Mouse (Mus musculus) adrenal gland, postnatal 14 days (tissue): ENCODE measurements around the gene Olfr979. TPM values are rescaled to one million over a fixed set of nuclear protein-coding genes. Genes with fewer than 3 reads are reported as not detected.
"Not testable (repeated sequence)": the region's sequence is repeated elsewhere in the genome, so short reads cannot be mapped to it uniquely, and the experiment has no call there.

Experiments used
- DNase-seq: peaks from one replicate; pipeline ENCODE4 v3.0.0; 2021; ENCODE audit warnings: mixed read lengths
- long read RNA-seq, 2 experiments: library from polyadenylated mRNA; stranded (forward); transcript quantifications; one replicate each; pipeline ENCODE4 v2.0.0; 2021
- total RNA-seq: library from RNA; stranded (reverse); gene quantifications from 2 replicates; pipeline ENCODE4 v1.2.3, GENCODE M21; 2021

Gene Olfr979
- total RNA-seq, result not detected in 2 replicates
- long read RNA-seq, experiment 1, result 0 reads
- long read RNA-seq, experiment 2, result 0 reads

DNA sequence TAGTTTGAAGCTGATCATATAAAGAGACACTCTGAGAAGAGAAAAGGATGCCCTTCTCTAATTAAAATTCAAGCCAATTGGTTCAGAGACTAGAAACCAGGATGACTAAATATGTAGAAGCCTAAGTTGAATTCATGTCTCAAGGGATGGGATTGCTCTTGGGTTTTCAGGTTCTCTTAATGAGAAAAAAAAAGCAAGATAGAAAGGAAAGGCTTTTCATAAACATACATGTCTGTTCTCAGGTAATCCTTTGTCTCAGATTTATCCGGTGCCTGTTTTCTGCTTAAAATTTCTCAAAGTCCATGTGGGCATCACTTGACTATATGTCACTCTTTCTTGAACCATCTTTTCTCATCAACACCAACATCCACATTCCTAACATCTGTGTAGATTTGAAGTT is at the start of gene Olfr979:
Olfr979 (minus strand) TSS at position 101 of the 400 bp plus-strand sequence.
- no peak for DNase-seq

- no peak for DNase-seq
These were observed 46.9 kb upstream of the Olfr979 start for GRCm38 (mm10) chr9:40050138-40050537.

DNA sequence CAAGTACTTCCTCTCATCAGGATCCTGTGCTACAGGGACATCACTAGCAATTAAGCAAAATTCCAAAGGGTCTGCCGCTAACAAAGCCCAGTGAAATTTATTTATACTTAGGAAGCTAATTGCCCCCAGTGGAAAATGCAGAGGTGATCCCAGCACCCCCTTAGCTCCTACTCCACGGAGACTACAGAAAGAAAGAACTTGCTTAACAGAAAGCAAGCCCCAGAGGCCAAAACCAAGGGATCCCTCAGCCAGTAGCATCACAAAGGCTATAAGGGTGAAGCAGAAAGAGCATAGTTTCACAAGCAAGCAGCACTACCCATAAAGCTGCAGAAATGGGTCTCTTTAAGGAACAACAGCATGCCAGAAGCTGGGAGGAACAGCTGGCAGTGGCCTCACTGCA is 17.9 kb upstream of the Olfr979 start, which contains the start of gene Olfr981:
Olfr981 (plus strand) TSS at position 301 of the 400 bp plus-strand sequence.
- no peak for DNase-seq

- DNase-seq, result no peak
These were observed 6.2 kb upstream of the Olfr979 start, which contains the start of gene Olfr980 for GRCm38 (mm10) chr9:40009482-40009881. TSS of gene Olfr980 (minus strand) at chr9:40009582.

DNA sequence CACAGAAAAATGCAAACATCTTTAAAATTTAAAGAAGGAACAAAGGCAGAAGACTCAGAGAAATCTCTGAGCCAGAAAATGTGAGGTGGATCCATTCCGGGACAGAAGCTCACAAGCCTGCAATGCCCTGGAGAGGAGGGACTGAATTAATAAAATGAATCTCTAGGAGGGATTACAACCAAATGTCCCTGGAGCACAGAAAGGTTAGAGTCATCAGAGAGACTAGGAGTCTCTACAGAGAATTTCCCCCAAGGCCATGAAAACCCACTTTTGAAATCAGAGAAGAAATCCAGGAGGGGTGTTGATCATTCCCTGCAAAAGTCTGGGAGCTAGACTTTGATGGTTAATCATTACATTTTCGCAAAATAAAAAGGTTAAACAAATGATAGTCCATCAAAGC is 11.5 kb downstream of the Olfr979 start, which contains the start of gene Olfr978:
Olfr978 (plus strand) TSS at position 301 of the 400 bp plus-strand sequence.
- DNase-seq, result no peak

GRCm38 (mm10) chr9:39976581-39977145 is 26.6 kb downstream of the Olfr979 start:
- not testable (repeated sequence) for DNase-seq

DNA sequence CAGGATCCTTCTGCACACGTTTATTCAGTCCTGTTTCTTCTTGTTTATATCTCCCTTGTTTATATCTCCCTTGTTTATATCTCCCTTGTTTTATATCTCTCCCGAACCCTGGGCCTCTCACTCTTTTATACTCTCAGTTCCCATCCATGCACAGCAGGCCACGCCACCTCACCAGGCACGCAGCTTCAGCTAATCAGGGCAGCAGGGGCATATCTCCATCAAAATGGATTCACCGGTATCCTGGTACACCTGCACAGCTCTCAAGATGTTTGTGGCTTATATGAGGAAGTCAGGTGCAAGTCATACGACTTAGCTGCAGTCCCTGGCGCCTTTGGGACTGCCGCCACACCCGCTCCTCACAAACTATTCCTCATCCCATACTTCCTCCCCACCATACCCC is 42.2 kb downstream of the Olfr979 start, which contains the start of gene Olfr976:
Olfr976 (minus strand) TSS at position 101 of the 400 bp plus-strand sequence.
- not testable (repeated sequence) for DNase-seq

- no peak for DNase-seq
These were observed 51.3 kb downstream of the Olfr979 start, which contains the start of gene Olfr975 for GRCm38 (mm10) chr9:39951946-39952345. TSS of gene Olfr975 (minus strand) at chr9:39952046.

Other genes starting within 250 kb of the Olfr979 start
- not detected in 2 replicates for gene Olfr968, start 220.2 kb downstream of the Olfr979 start, total RNA-seq
- not detected in 2 replicates for gene Olfr969, start 212.5 kb downstream of the Olfr979 start, total RNA-seq
- not detected in 2 replicates for gene Olfr970, start 194.6 kb downstream of the Olfr979 start, total RNA-seq
- not detected in 2 replicates for gene Olfr971, start 166.6 kb downstream of the Olfr979 start, total RNA-seq
- gene Olfr972, start 137.0 kb downstream of the Olfr979 start, total RNA-seq, result not detected in 2 replicates
- gene Olfr229, start 96.1 kb downstream of the Olfr979 start, total RNA-seq, result not detected in 2 replicates
- gene Olfr974, start 66.0 kb downstream of the Olfr979 start, total RNA-seq, result not detected in 2 replicates
- gene Olfr975, start 51.4 kb downstream of the Olfr979 start, total RNA-seq, result not detected in 2 replicates
- gene Olfr976, start 42.3 kb downstream of the Olfr979 start, total RNA-seq, result not detected in 2 replicates
- gene Olfr978, start 11.4 kb downstream of the Olfr979 start, total RNA-seq, result not detected in 2 replicates
- gene Olfr980, start 6.1 kb upstream of the Olfr979 start, total RNA-seq, result not detected in 2 replicates
- gene Olfr981, start 18.0 kb upstream of the Olfr979 start, total RNA-seq, result not detected in 2 replicates
- not detected in 2 replicates for gene Olfr982, start 70.4 kb upstream of the Olfr979 start, total RNA-seq
- not detected in 2 replicates for gene Olfr983, start 90.1 kb upstream of the Olfr979 start, total RNA-seq
- gene Olfr984, start 110.7 kb upstream of the Olfr979 start, total RNA-seq, result not detected in 2 replicates
- gene Olfr985, start 126.7 kb upstream of the Olfr979 start, total RNA-seq, result not detected in 2 replicates
- not detected in 2 replicates for gene Tmem225, start 144.7 kb upstream of the Olfr979 start, total RNA-seq
- not detected in 2 replicates for gene Olfr986, start 177.5 kb upstream of the Olfr979 start, total RNA-seq
- 3.9 and 5.0 TPM in 2 replicates for gene Zfp202, start 188.9 kb upstream of the Olfr979 start, total RNA-seq